Mouse (Mus musculus) spleen, postnatal 10 days (tissue): Measurements from ENCODE around the gene Fgfr2.

Experiments used
- DNase-seq, 2 experiments: peaks; one replicate each; pipeline ENCODE4 v3.0.0; 2021 to 2022; ENCODE audit warnings: low spot score in 2 of 2

Gene Fgfr2

DNA sequence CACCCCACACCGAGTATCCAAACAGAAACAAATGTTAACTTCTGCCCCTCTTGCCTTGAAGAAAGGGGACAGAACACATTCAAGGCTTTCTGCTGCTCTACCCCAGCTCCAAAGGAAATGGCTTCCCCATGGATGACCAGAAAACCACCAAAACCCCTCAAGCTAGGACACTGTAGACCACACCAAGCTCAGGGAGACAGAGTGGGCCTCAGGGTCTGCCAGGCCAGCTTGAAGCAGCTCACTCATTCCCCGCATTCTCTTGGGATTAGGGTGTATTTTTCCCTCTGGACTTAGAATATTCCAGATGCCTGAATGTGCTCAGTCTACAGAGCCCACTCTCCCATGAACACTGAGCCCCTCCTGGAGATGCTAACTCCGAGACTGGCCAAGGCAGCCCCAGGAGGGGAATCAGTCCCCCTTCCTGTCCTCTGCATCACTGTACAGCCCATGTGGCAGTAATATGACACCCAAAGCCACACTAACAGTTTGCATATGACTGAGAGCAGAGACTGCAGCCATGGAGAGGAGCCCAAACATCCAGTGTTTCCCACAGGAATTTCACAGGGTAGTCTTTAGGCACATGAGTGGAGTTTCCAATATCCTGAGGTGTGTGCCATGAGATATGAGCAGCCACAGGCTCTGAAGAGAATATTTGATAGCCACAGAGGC lies 2824.1 kb downstream of the Fgfr2 start:
- DNase-seq, result no peak

DNA sequence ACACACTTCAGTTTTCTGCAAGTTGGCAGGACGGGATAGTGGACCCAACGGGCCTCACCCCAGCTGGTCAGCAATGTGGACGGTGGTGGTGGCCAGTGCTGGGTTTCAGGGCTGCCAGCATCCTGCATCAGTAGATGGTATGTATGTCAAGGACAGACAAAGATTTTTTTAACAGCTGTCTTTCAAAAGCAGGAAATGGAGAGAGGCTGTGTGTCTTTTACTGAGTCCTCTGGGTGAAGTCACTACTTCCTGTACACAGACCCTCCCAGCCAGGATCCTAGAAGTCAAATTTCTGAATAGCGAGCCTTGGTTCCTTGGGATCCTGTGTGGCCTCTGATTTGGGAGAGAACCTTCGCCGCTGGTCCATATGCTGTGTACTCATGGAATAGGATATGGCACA lies 2832.0 kb downstream of the Fgfr2 start:
- DNase-seq, result no peak

DNA sequence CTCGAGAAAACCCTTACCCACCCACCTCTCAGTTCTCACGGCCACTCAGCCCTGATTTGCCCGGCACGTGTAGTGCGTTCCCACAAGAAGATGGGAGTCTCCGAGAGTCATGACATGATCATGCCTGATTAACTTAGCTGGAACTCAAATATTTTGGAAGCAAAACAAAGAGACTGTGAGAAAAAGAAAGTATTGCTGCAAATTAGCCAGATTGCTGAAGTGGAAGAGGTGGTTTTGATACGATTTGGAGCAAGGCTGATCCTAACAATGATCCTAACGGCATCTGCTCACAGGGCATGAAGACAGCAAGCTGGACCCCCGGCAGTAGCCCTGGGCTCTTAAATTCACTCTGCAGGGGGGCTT lies 2833.7 kb downstream of the Fgfr2 start:
- DNase-seq, result no peak

DNA sequence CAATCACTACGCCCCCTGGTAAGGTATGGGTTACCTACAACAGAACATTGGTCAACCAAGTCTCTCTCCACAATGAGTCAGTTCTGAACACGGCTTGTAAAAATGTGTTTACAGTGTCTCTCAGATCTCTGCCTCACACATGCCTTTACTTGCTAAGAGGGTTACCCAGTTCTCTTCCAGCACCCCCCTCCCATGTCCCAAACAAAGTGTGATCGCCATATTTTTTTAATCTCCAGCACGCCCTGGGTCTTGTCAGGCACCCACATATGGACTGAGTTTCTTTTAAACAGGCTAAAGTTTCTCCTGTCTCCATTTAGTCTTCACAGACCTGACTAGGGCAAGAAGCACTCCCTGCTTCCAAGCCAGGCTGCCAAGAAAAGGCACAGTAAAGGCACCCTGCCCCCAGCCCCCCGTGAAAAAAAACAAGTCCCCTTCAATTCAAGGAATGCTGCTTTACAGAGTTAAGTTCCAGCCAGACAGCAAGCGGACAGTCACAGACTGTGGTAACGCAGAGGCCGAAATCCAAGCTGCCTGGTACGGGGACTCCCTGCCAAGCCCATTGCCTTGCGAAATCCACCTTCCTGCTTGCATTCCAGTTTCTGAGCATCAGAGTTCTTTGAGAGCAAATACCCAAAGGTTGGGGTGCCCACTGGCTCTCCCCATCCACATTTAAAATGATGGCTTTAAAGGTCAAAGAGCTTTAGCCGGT lies 2834.3 kb downstream of the Fgfr2 start:
- DNase-seq, result no peak

DNA sequence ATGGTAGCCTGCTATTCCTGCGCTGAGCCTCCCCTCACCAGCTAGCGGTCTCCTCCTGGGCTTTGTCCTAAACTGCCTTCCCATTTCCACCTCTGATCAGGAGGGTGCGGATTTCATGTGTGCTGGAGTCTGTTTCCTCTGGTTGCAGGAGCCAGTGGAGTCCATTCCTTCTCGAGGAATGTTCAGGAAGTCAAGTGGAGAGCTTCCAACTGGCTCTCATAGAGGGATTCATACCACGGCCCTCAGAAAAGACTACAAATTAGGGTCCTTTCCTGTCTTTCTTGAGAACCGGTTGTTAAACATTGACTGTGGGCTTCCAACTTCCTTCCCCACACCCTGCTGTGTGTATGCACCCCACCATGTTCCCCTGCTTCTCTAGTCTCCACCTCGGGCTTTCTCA lies 2834.9 kb downstream of the Fgfr2 start:
- no peak for DNase-seq

DNA sequence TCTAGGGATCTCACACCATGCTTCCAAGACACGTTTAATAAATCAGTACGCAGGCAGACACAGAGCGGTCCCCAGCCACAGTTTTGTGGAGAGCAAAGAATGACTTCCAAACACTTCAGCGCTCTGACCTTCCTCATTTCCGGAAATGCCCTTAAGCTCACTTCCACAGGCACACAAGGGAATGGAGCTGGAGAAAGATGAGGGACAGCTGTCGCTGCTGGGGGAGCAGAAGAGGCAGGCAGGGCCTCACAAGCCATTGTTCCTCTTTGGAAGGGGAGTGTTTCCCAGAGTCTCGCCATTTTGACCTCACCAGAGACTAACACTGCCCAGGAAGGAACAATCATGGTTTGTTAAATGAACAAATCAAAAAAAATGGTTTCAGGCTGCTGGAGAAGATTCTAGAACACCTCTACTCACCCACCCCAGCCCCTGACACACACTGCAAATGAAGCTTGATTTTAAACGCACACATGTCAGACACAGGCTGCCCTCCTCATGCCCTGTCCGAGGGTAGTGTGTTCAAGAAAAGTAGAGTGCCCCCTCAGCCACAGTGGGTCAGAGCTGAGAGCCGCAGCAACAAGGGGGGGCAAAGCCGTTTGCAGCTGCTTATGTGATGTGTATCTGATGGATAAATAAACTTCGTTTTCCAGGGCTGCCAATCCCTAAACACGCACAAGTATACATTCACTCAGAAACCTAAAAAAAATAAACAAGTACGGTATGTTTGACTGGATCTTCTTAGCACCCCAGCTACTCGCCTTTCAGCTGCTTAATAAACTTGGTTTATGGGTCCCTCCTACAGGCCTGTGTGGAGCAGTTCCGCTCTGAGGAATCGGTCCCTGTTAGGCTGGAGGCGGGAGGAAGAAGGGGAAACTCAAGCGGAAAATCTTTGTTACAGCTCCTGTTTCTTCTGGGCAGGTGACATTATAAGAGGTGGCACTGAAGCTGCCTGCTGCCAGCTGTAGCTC lies 2844.1 kb downstream of the Fgfr2 start:
- DNase-seq, result no peak

DNA sequence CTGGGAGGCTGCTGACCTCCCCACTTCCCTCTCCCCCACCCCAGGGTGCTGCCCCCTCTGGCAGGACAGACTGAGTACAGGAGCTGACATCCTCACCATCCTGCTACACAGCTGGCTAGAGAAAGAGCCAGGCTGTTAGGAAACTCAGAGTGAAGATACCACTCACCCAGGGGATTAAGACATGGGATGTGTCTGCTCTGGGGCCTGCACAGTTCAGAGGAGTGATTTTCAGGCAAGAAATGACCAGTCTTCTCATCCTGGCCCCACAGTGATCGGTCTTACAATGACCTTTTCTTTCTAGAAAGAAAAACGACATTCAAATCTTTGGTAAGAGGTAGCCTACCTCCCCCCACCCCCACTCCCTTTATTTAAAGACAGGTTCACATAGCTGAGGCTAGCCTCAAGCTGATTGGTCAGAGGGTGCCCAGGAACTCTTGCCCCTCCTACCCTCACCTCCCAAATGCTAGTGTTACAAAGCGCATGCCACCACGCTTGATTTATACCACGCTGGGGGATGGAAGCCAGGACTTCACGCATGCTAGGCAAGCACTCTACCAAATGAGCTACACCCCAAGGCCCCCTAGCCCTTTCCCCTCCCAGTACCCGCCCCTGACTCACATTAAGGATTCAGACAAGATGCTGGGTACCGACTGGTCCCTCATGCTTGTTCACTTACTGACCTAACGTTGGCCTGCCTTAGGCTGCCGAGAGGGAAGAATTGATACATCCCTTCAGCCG lies 2845.0 kb downstream of the Fgfr2 start:
- no peak for DNase-seq

DNA sequence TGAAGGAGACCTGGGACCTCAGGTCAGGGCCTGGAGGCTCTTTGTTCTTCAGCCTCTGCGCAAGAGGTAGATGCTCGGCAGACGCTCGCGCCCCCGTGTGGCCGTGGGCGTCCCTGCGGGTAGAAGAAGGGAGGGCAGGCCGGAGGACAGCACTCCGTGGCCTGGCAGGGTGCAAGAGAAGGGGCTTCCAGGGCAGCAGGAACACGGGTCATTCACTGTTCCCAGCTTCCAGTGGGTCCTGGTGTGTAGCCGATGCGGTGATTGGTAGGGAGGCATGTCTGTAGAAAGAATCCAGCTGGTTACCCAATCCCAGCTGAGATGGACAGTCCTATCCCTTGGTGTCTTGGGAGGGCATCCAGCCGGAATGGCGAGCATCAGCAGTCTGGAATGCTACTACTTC lies 2849.9 kb downstream of the Fgfr2 start:
- peak; percentile 27 to 76 for DNase-seq

DNA sequence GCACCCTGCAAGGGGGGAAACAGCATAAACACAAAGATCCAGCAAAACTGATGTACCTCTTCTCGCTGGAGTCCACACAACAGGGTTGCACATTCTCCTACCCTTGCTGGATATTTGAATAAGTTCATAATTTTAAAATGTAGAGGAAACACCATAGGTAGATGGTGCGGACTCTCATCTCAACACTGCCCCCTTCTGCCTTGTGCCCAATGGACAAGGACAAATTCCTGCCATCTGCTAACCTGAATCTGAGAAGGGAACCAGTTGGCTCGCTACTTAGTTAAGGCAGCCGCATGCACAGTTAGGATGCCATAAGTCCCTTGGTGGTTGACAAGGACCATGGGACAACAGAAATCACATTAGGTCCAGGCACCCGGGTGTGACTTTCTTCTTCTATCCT lies 2852.3 kb downstream of the Fgfr2 start:
- DNase-seq, result no peak

DNA sequence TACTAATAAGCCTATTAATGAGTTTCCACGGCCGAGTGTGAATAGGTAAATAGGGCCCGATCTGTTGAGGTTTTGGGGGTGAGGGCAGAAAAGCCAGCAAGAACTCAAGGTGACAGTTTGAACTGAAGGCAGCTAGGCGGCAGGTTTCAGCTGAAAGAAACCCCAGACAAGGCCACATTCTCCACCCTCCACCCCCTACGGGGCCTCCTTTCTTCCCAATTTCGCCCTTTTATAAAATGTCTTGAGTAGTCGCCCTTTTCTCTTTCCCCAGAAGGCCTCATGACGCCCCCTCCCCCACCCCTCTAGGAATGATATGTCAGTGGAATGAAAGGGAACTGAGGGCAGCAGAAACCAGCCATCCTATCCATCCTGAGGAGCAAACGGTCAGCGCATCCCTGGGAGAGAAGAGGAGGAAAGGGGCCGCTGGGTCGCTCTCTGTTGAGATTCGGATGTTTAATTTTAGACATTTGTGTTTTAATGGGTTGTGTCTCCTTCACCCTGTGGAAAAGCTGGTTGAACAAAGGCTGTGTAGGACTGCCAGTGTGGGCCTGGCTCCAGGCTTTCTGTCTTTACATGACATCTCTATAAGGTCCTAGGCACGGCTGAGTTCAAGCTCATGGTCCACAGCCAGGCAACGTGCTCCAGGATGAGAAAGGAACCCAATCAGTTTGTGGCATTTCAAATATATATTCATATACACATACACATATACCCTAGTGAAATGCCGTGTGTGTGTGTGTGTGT lies 2853.9 kb downstream of the Fgfr2 start:
- no peak for DNase-seq

DNA sequence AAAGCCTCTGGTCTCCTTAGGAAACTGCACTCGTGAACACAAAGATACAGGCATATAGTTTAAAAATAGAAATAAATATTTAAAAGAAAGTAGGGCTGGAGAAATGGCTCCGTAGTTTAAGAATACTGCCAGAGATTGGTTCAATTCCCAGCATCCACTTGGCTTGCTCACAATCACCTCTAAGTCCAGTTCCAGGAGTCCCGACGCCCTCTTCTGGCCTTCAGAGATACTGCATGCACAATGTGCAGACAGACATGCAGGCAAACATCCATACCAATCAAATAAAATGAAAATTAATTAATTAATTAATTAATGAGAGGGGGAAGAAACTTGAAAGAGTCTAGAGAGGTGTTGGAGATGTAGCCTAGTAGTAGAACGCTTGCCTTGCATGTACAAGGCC lies 2856.1 kb downstream of the Fgfr2 start:
- peak in 1 of 2 experiments; percentile 26 for DNase-seq

DNA sequence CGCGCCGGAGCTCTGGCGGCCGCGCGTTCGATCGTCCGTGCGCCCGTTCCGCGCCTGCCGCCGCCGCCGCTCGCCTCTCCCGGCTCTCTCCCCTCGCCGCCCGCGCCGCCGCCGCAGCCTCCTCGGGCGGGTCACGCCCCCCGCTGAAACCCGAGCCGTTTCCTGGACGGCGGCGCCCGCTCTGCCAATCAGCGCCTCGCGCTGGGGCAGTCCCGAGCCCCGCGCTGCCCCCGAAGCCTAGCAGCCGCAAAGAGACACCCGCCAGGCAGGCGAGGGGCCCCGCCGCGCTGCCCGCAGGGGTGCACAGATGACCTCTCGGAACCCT lies 2857.0 kb downstream of the Fgfr2 start:
- DNase-seq, result peak in 1 of 2 experiments; percentile 31

DNA sequence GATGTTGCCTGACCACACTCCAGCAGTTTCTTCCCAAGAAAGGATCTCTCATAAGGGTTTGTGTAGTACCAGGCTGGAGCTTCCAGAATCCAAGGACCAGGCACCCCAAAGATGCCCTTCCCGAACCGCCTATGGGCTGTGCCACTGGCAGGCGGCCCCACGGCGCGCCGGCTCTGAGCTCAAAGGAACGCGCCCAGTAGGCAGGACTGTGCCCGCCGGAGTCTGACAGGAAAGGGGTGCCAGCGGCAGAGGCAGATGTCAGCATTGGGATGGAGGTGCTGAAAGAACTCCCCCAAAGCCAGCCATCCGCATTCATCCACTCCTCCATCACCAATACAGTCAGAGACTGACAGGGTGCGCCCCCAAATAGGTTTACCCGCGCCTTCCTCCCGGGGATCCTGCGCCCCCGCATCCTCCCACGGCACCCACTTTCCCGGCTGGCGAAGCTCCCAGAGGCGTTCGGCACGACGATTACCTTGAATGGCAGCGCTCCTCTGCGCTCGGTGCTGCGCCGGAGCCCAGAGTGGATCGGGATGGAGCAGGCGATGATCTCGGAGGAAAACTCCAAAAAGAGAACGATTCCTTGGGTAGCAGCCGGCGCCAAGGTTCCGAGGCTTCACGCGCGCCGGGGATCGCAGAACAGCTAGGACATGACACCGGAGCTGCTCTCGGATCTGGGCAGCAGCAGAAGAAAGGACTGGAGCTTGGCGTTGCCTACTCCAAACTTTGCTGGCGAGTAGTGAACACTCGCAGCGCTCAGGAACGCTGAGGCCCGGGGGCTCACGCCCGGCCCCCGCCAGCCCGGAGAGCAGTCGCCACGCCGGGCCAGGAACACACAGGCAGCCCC lies 2857.6 kb downstream of the Fgfr2 start:
- DNase-seq, result peak in 1 of 2 experiments; percentile 5

DNA sequence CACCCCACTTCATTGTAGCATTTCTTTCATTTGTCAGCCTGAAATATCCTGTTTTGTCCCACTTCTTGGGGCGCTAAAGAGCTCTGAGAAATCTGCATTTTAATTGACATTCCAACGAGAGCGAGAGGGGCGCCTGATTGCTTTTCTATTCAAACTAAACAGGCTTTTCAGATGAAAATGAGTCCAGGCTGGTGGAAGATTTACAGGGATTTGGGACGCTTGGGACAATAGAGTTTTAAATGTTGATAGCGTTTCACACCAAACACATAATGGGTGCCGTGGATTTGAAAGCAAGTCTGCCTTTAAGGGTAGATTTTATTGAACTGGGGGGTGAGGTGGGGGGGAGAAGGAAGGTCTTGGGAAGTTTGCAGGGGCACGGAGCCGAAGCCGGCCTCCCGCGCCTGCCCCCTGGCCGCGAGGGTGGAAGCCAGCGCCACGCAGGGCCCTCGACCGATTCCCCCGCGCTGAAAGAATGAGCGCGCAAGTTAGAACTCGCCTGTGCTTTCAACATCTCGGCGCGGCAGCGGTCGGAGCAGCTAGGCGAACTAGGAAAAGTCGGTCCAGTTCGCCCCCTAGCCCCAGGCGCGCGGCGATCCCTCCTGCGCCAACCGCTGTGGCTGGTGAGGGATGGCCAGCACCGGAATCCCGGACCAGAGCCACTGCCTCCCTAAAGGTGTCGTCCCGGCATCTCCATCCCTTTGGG lies 2858.4 kb downstream of the Fgfr2 start:
- no peak for DNase-seq

DNA sequence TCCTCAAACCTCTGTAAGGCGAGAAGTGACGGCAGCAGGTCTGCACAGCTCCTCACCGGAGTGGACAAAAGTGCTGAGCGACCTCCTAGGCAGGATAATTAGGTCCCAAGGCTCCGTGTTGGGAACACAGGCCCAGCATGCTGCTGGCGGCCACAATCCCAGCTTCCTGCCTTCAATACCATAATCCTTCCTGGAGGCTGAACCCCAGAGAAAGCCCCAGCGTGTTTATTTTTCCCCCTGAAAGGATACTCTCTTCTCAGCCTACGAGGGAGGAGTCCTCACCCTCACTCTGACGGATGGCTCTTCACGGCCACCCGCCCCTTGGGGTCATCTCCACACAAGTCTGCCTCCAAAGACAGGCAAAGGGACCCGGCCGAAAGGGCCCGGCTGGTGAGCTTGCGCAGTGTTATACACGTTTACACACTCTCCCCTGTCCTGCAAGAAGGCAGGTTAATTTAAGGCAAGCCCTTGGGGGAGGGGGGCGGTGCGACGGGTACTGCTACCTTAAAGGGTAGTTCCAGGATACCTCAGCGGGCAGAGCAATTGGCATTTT lies 2859.3 kb downstream of the Fgfr2 start:
- DNase-seq, result no peak

DNA sequence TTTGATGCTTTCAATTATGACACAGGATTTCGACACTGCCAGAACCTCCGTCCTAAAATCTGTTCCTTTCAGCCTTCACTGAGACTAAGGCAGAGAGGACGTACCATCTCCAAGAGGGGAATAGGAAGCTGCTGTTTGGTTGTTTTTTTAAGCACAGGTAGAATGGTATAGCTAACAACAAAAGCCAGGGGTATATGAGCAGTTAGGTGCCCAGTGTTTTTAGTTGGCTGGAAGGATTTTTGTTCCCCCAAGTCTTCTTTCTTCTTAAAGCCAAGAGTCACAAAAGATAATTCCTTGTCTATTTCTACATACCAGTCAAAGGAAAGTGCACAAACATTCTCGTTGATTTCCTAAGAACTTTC lies 2859.9 kb downstream of the Fgfr2 start:
- no peak for DNase-seq

DNA sequence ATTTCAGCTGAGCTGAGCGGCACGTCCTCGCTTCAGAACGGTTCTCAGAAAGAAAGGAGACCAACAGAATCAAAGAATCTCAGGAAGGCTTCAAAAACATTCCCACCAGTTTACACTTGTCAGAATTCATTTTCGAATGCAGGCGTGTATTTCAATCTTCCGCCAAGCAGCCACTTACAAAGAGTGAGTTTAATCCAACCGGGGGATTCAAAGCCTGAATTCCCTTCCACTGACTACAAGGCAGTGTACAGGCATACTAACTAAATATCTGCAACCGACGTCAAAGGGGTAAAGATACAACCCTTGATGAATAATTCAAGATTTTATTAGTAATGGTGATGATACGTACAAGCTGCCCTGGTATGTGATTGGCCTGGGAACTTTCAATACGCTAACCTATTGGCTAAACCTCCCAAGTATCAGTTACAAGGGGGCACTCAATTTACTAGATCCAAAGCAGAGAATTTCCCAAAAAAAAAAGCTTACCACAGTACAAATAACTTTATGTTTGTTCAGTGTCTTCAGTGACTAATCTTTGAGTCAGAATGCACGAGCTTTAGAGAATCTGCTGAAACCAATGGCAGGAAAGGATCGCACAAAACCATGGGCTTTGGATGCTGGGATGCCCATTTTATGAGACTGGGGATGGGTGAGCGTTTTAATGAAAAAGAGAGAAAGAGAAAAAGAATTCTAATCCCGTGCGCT lies 2860.5 kb downstream of the Fgfr2 start:
- DNase-seq, result no peak

DNA sequence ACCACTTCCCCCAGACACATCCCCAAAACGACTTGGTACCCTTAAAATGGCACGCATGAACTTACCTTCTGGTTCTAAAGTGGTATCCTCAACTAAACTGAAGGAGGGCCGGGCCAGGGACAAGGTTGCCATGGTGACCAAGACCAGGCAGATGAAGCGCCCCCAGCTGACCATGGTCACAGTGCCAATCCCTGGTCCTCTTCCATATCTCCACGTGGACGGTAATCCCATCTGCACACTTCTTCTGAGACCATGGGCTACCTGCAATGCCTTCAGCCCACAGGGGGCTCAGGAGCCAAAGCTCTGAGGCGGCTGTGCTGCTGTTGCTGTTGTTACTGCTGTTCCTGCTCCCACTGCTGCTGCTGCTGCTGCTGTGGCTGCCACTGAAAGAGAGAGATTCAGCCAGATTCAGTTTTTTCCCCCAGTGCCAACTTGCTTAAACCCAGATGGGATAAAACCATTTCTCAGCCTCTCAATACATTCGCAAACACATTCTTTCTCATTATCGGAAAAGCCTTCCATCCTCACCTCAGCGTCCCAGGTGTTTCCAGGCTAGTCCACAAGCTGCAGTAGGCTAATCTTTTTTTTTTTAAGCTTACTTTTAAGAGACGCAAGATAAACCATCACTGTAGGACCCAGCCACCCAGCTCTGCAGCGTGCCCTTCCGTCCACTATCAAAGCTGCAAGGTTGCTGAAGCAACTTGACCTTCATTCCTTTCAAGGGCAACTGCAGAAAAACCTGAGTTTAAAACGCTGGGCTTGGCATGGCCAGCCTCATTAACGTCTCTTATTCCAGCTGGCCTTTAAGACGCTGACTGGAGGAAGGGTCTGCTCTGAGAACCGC lies 2861.2 kb downstream of the Fgfr2 start:
- no peak for DNase-seq
